Mouse (Mus musculus) heart, postnatal 0 days (tissue): ENCODE measurements around the gene Lrg1.

Experiments used
- CTCF ChIP-seq: IDR thresholded peaks from 2 replicates; pipeline ENCODE4 v1.5.1; 2016; ENCODE audit warnings: antibody characterized with exemption, control low read depth, low read depth
- EP300 ChIP-seq: IDR thresholded peaks from 2 replicates; pipeline ENCODE4 v1.6.1; 2016; ENCODE audit warnings: antibody characterized with exemption, low read depth

DNA sequence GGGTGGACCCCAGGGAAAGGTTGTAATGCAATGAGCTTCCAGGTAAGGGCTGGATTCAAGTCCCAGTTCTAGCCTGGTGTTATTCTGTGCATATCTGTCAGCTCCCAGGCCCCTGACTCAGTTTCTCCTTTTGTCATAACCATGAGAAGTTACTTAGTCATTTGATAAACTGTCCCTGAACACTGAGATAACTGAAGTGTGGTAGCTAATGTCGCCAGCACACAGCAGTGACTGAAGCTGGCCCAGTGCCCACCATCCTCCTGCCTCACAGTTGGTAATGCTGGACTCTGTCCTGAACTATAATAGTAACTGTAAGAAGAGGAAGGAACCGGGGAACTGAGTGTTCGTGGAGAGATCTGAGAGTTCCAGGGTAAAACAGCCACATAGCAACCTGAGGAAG is 42.7 kb upstream of the Lrg1 start:
- TF ChIP-seq EP300 (no peak), CTCF (no peak)
